Mouse (Mus musculus): ENCODE measurements around the gene Lgalsl. TPM values are rescaled to one million over a fixed set of nuclear protein-coding genes. Genes with fewer than 3 reads are reported as not detected.

Lgalsl gene
- polyA plus RNA-seq (2014; fragmentation: Nextera tagmentation; extraction: Ambion mirVana): 33.4 and 39.4 TPM in 2 replicates

DNA sequence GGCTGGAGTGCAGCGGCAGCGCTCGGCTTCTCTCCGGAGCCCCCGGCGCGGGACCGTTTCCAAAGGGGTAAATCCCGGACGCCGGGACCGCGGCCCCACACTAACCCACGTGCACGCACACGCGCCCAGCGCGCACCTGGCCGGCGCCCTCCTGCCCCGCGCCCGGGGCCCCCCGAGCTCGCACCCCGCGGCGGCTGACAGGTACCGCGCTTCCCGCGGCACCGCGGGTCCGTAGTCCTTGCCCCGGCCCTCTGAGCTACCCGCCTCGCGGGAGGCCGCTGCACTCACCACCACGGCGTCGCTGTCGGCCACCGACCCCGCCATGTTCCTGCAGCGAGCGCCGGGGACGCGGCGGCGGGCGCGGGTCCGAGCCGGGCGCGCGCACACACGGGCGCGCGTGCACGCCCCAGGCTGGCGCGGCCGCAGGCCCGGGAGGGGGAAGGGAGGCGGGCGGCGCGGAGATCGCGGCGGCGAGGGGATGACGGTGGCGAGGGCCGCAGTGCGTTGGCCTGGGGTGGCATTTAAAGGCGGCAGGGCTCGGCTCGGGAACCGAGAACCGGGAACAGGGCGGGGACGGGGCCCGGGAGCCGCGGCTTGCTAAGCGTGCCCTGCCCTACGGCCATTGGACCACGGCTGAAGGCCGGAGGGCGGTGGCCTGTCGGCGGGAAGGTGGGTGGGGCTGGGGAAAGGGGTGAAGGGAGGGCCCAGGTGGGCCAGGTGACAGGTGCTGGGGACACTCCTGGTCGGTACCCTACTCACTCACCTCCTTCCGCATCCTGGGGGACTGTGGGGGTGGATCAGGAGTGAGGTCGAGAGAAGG, at the start of gene Lgalsl:
TSS of gene Lgalsl (minus strand) at position 371 of the 820 bp plus-strand sequence.
- peaks cover 14% of the 10 kb centered on the region for H3K4me1 ChIP-seq (replicated peaks; ENCODE audit: control insufficient read depth, insufficient read depth, low read length)
- H3K9ac ChIP-seq (ENCODE audit: low read length): peak within 1 kb of the TSS; percentile 89
- peak; percentile 88 for DNase-seq (ENCODE audit: low spot score)
- H3K36me3 ChIP-seq (ENCODE audit: control insufficient read depth, insufficient read depth, low read length): peaks cover 28% of the 10 kb centered on the region
- ATAC-seq (replicated peaks; ENCODE audit: low FRiP score, low TSS enrichment, low read depth): peak; percentile 93
- H3K4me2 ChIP-seq (ENCODE audit: low read length): peak within 1 kb of the TSS; percentile 86
- H3K9me3 ChIP-seq (ENCODE audit: control insufficient read depth, low read length): no peaks in the 10 kb centered on the region
- WGBS: under 1% methylated on average over 92 of the region's 102 CpGs
- peak within 1 kb of the TSS; percentile 89 for H3K27ac ChIP-seq (ENCODE audit: low read depth)
- H3K4me3 ChIP-seq (ENCODE audit: low read depth, low read length): peak within 1 kb of the TSS; percentile 78
- H3K27me3 ChIP-seq (replicated peaks; ENCODE audit: control insufficient read depth, insufficient read depth, low read length): no peaks in the 10 kb centered on the region

DNA sequence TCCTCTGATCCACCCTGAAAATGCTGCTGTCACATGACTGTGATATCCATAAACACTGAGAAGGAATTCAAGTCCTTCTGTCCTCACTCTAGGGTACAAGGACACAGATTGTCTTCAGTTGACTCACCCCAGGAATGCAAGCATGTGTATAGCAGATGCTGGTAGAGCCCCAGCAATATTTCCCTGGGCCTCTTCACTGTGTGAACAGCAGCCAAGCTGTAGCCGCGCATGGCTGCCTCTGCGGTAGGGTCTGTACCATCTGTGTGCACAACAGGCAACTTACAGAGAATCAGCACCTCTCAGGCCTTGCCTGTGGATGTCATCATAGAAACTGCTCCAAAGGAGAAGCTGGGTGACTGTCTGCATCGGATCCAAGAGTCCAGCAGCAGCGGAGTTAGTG, 47.8 kb upstream of the Lgalsl start:
- Histone ChIP-seq H3K4me3 (ENCODE audit: low read depth, low read length) (no peak overlapping the region), H3K9ac (ENCODE audit: low read length) (no peak overlapping the region), H3K4me1 (replicated peaks; ENCODE audit: control insufficient read depth, insufficient read depth, low read length) (no peaks in the 10 kb centered on the region), H3K36me3 (ENCODE audit: control insufficient read depth, insufficient read depth, low read length) (no peaks in the 10 kb centered on the region), H3K27me3 (replicated peaks; ENCODE audit: control insufficient read depth, insufficient read depth, low read length) (no peaks in the 10 kb centered on the region), H3K9me3 (ENCODE audit: control insufficient read depth, low read length) (no peaks in the 10 kb centered on the region), H3K27ac (ENCODE audit: low read depth) (no peak overlapping the region), H3K4me2 (ENCODE audit: low read length) (no peak overlapping the region)
- DNase-seq (ENCODE audit: low spot score): no peak
- no peak for ATAC-seq (replicated peaks; ENCODE audit: low FRiP score, low TSS enrichment, low read depth)
- 83% methylated on average over 5 of the region's 5 CpGs for WGBS

DNA sequence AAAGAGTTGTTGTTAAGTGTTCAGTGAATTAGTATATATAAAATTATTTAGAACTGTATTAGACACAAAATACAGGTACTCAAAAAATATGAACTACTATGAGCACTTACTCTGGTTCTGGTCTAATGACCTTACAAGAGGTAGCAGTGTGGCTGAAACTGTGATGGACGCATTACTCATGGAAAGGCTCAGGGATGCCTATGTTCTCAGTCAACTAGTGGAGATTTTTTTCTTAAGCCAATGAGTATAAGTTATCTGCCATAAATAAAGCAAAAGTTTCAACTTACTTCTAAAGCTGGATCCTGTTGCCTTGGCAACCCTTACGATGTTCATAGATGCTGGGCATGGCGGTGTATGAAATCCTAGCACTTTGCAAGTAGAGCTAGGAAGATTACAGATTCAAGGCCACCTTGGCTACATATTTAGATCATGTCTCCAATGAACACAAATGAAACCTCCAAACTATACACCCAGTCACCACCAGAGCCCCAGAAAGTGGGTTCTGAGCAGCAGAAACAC, 46.8 kb upstream of the Lgalsl start:
- H3K4me2 ChIP-seq (ENCODE audit: low read length): no peak overlapping the region
- no peak overlapping the region for H3K9ac ChIP-seq (ENCODE audit: low read length)
- 90% methylated on average over 3 of the region's 3 CpGs for WGBS
- no peak overlapping the region for H3K4me3 ChIP-seq (ENCODE audit: low read depth, low read length)
- no peak overlapping the region for H3K27ac ChIP-seq (ENCODE audit: low read depth)
- H3K36me3 ChIP-seq (ENCODE audit: control insufficient read depth, insufficient read depth, low read length): no peaks in the 10 kb centered on the region
- H3K27me3 ChIP-seq (replicated peaks; ENCODE audit: control insufficient read depth, insufficient read depth, low read length): no peaks in the 10 kb centered on the region
- no peaks in the 10 kb centered on the region for H3K4me1 ChIP-seq (replicated peaks; ENCODE audit: control insufficient read depth, insufficient read depth, low read length)
- ATAC-seq (replicated peaks; ENCODE audit: low FRiP score, low TSS enrichment, low read depth) (no peak), DNase-seq (ENCODE audit: low spot score) (no peak)
- no peaks in the 10 kb centered on the region for H3K9me3 ChIP-seq (ENCODE audit: control insufficient read depth, low read length)

DNA sequence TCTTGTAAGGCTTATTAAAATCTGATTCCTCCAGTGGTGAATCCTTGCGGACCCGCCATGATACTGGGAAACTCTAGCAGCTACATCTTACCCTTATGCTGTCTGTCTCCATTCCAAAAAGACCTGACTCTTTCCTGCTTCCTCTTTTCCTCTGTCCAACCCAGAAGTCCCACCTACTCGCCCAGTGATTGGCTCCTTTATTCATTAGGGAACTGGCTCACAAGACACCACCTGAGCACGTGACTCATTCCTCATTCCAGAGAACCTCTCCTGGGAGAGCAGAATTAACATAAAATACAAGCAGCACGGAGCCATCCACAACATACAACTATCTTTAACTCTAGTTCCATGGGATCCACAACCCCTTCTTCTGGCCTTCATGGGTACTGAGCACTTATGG, 42.5 kb upstream of the Lgalsl start:
- Histone ChIP-seq H3K36me3 (ENCODE audit: control insufficient read depth, insufficient read depth, low read length) (no peaks in the 10 kb centered on the region), H3K4me1 (replicated peaks; ENCODE audit: control insufficient read depth, insufficient read depth, low read length) (no peaks in the 10 kb centered on the region), H3K9ac (ENCODE audit: low read length) (no peak overlapping the region), H3K4me2 (ENCODE audit: low read length) (no peak overlapping the region), H3K9me3 (ENCODE audit: control insufficient read depth, low read length) (no peaks in the 10 kb centered on the region), H3K4me3 (ENCODE audit: low read depth, low read length) (no peak overlapping the region), H3K27me3 (replicated peaks; ENCODE audit: control insufficient read depth, insufficient read depth, low read length) (no peaks in the 10 kb centered on the region), H3K27ac (ENCODE audit: low read depth) (no peak overlapping the region)
- WGBS: 72% methylated on average over 5 of the region's 5 CpGs
- no peak for ATAC-seq (replicated peaks; ENCODE audit: low FRiP score, low TSS enrichment, low read depth)
- no peak for DNase-seq (ENCODE audit: low spot score)

DNA sequence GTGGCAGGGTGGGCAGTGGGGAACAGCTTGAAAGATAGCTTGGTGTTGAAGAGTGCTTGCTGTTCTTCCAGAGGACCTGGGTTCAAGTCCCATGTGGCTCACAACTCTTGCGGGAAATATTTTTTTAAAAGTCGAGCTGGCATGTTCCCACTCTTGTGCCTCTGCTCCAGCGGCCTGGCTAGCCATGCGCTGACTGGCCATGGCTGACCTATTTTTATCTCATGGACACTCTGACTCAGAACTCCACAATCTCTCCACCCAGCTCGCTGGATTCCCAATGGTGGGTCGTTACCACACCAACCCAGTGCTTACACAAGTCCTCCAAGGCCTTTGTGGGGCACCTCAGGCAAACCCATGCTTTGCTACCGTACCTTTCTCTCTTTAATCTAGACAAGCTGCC, 42.1 kb upstream of the Lgalsl start:
- Histone ChIP-seq H3K9ac (ENCODE audit: low read length) (no peak overlapping the region), H3K4me1 (replicated peaks; ENCODE audit: control insufficient read depth, insufficient read depth, low read length) (no peaks in the 10 kb centered on the region), H3K27me3 (replicated peaks; ENCODE audit: control insufficient read depth, insufficient read depth, low read length) (no peaks in the 10 kb centered on the region), H3K27ac (ENCODE audit: low read depth) (no peak overlapping the region), H3K4me2 (ENCODE audit: low read length) (no peak overlapping the region), H3K4me3 (ENCODE audit: low read depth, low read length) (no peak overlapping the region), H3K36me3 (ENCODE audit: control insufficient read depth, insufficient read depth, low read length) (no peaks in the 10 kb centered on the region), H3K9me3 (ENCODE audit: control insufficient read depth, low read length) (no peaks in the 10 kb centered on the region)
- ATAC-seq (replicated peaks; ENCODE audit: low FRiP score, low TSS enrichment, low read depth) (no peak), DNase-seq (ENCODE audit: low spot score) (no peak)
- 87% methylated on average over 7 of the region's 7 CpGs for WGBS

GRCm38 (mm10) chr11:20872444-20872843, 41.6 kb upstream of the Lgalsl start:
- WGBS: 69% methylated on average over 2 of the region's 2 CpGs
- no peak overlapping the region for H3K4me2 ChIP-seq (ENCODE audit: low read length)
- no peak for ATAC-seq (replicated peaks; ENCODE audit: low FRiP score, low TSS enrichment, low read depth)
- H3K4me1 ChIP-seq (replicated peaks; ENCODE audit: control insufficient read depth, insufficient read depth, low read length): no peaks in the 10 kb centered on the region
- no peak overlapping the region for H3K9ac ChIP-seq (ENCODE audit: low read length)
- no peak overlapping the region for H3K4me3 ChIP-seq (ENCODE audit: low read depth, low read length)
- no peak for DNase-seq (ENCODE audit: low spot score)
- no peaks in the 10 kb centered on the region for H3K36me3 ChIP-seq (ENCODE audit: control insufficient read depth, insufficient read depth, low read length)
- H3K27ac ChIP-seq (ENCODE audit: low read depth): no peak overlapping the region
- no peaks in the 10 kb centered on the region for H3K9me3 ChIP-seq (ENCODE audit: control insufficient read depth, low read length)
- no peaks in the 10 kb centered on the region for H3K27me3 ChIP-seq (replicated peaks; ENCODE audit: control insufficient read depth, insufficient read depth, low read length)

DNA sequence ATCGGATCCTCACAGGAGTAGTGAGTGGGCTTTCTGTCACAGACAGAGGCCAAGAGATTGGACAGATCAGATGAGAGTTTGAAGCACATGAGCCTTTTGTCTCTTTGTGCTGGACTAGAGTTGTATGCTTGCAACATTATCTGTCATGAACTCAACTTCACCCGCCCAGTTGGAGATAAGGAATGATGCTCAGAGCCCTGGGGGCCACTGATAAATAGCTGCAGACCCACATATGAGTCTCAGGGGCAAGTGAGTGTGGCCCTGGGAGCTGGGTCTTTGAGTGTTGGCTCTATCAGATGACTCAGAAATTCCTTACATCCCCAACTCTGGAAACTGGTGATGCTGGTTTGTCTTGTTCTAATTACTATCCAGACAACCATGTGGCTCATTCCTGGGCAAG, 39.1 kb upstream of the Lgalsl start:
- no peak overlapping the region for H3K4me2 ChIP-seq (ENCODE audit: low read length)
- H3K36me3 ChIP-seq (ENCODE audit: control insufficient read depth, insufficient read depth, low read length): no peaks in the 10 kb centered on the region
- H3K27ac ChIP-seq (ENCODE audit: low read depth): no peak overlapping the region
- H3K9me3 ChIP-seq (ENCODE audit: control insufficient read depth, low read length): no peaks in the 10 kb centered on the region
- no peaks in the 10 kb centered on the region for H3K27me3 ChIP-seq (replicated peaks; ENCODE audit: control insufficient read depth, insufficient read depth, low read length)
- ATAC-seq (replicated peaks; ENCODE audit: low FRiP score, low TSS enrichment, low read depth): no peak
- H3K4me1 ChIP-seq (replicated peaks; ENCODE audit: control insufficient read depth, insufficient read depth, low read length): no peaks in the 10 kb centered on the region
- H3K9ac ChIP-seq (ENCODE audit: low read length): no peak overlapping the region
- no peak for DNase-seq (ENCODE audit: low spot score)
- no peak overlapping the region for H3K4me3 ChIP-seq (ENCODE audit: low read depth, low read length)
- 71% methylated on average over 2 of the region's 2 CpGs for WGBS

GRCm38 (mm10) chr11:20865450-20865849, 34.6 kb upstream of the Lgalsl start:
- 83% methylated on average over 3 of the region's 3 CpGs for WGBS
- Histone ChIP-seq H3K27ac (ENCODE audit: low read depth) (no peak overlapping the region), H3K9me3 (ENCODE audit: control insufficient read depth, low read length) (no peaks in the 10 kb centered on the region), H3K36me3 (ENCODE audit: control insufficient read depth, insufficient read depth, low read length) (no peaks in the 10 kb centered on the region), H3K9ac (ENCODE audit: low read length) (no peak overlapping the region), H3K4me3 (ENCODE audit: low read depth, low read length) (no peak overlapping the region), H3K4me1 (replicated peaks; ENCODE audit: control insufficient read depth, insufficient read depth, low read length) (no peaks in the 10 kb centered on the region), H3K4me2 (ENCODE audit: low read length) (no peak overlapping the region), H3K27me3 (replicated peaks; ENCODE audit: control insufficient read depth, insufficient read depth, low read length) (no peaks in the 10 kb centered on the region)
- no peak for DNase-seq (ENCODE audit: low spot score)
- ATAC-seq (replicated peaks; ENCODE audit: low FRiP score, low TSS enrichment, low read depth): no peak

DNA sequence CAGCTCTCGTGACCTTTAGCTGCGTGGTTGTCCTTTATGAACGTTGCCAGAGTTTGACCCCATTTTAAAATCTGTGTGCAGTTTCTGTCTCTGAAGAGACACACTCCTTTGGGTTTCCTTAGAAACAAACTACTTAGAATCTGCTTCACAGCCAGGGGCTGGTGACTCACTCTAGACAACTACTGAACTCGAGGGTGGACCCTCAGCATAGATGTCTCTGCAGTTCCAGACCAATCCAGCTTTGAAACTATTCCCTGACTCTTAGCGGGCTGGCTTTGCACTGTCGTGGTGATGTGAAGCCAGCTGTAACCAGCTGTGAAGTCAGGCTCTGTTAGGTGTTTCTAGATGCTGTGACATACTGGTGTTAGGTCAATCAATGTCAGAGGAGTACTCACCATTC, 33.8 kb upstream of the Lgalsl start:
- Histone ChIP-seq H3K9ac (ENCODE audit: low read length) (no peak overlapping the region), H3K27ac (ENCODE audit: low read depth) (no peak overlapping the region; the same call in 1 of the 2 replicates), H3K9me3 (ENCODE audit: control insufficient read depth, low read length) (no peaks in the 10 kb centered on the region), H3K4me1 (replicated peaks; ENCODE audit: control insufficient read depth, insufficient read depth, low read length) (0 out of 2 replicates have a peak, but pooled peaks cover 7% of the 10 kb centered on the region), H3K4me3 (ENCODE audit: low read depth, low read length) (no peak overlapping the region), H3K36me3 (ENCODE audit: control insufficient read depth, insufficient read depth, low read length) (no peaks in the 10 kb centered on the region), H3K4me2 (ENCODE audit: low read length) (no peak overlapping the region), H3K27me3 (replicated peaks; ENCODE audit: control insufficient read depth, insufficient read depth, low read length) (no peaks in the 10 kb centered on the region)
- no peak for ATAC-seq (replicated peaks; ENCODE audit: low FRiP score, low TSS enrichment, low read depth)
- no peak for DNase-seq (ENCODE audit: low spot score)
- WGBS: 56% methylated on average over 6 of the region's 6 CpGs
